Mouse (Mus musculus) CH12.LX (cell line): ENCODE results near the gene Rsad1. TPM values are rescaled to one million over a fixed set of nuclear protein-coding genes. Genes with fewer than 3 reads are reported as not detected.

ENCODE experiments used
- DNase-seq: peaks from one replicate; pipeline ENCODE4 v3.0.0-alpha.2; 2013; ENCODE audit errors: extremely low read depth
- H3K27ac ChIP-seq: 2 replicates; pipeline ENCODE4 v1.5.1; 2012; ENCODE audit warnings: low read depth, mild to moderate bottlenecking, control low read depth, moderate library complexity; ENCODE audit not compliant: insufficient read depth
- H3K27me3 ChIP-seq: replicated peaks from 2 replicates; pipeline ENCODE3; 2012; ENCODE audit warnings: inconsistent platforms
- H3K36me3 ChIP-seq, 2 experiments: replicated peaks in 1 of 2; 2 replicates each; pipeline versions ENCODE3 to v1.6.1; 2012; ENCODE audit warnings: inconsistent platforms in 1 of 2, low read length in 1 of 2, mild to moderate bottlenecking in 1 of 2, mixed read lengths in 1 of 2, moderate library complexity in 1 of 2; ENCODE audit not compliant: control insufficient read depth in 1 of 2, insufficient read depth in 1 of 2
- H3K4me1 ChIP-seq, 2 experiments: 2 replicates each; pipeline ENCODE4 v1.6.1; 2012; ENCODE audit warnings: inconsistent platforms in 1 of 2, moderate library complexity in 1 of 2; ENCODE audit not compliant: insufficient read depth in 2 of 2, control insufficient read depth in 1 of 2
- H3K4me2 ChIP-seq: 2 replicates; pipeline ENCODE4 v1.6.1; 2012; ENCODE audit warnings: low read depth, mild to moderate bottlenecking, control low read depth; ENCODE audit not compliant: poor library complexity, insufficient read depth, severe bottlenecking
- H3K4me3 ChIP-seq, 3 experiments: fragments of 150-350 bp in 1 of 3; sonication (generic) in 1 of 3; replicated peaks in 1 of 3; 2 replicates each; pipeline versions ENCODE3 to v1.5.1; 2011 to 2012; ENCODE audit warnings: low read depth in 2 of 3, low read length in 2 of 3, mild to moderate bottlenecking in 2 of 3, moderate library complexity in 2 of 3, control low read depth in 1 of 3, improper control_type of control experiment in 1 of 3, inconsistent platforms in 1 of 3, mixed read lengths in 1 of 3; ENCODE audit not compliant: poor library complexity in 1 of 3
- H3K79me2 ChIP-seq: replicated peaks from 2 replicates; pipeline ENCODE4 v1.6.1; 2012; ENCODE audit warnings: mild to moderate bottlenecking, moderate library complexity; ENCODE audit not compliant: control insufficient read depth, poor library complexity, insufficient read depth, severe bottlenecking; ENCODE audit errors: extremely low read depth
- H3K9ac ChIP-seq: 2 replicates; pipeline ENCODE4 v1.6.1; 2012; ENCODE audit warnings: low read depth, mild to moderate bottlenecking, control low read depth, moderate library complexity; ENCODE audit not compliant: insufficient read depth
- H3K9me3 ChIP-seq: replicated peaks from 2 replicates; pipeline ENCODE3; 2012; ENCODE audit warnings: low read length, inconsistent platforms, mixed read lengths
- BHLHE40 ChIP-seq: IDR thresholded peaks from 2 replicates; pipeline ENCODE4 v1.6.1; 2011; ENCODE audit warnings: mild to moderate bottlenecking, low read depth, low read length, improper control_type of control experiment
- CTCF ChIP-seq, 2 experiments: IDR thresholded peaks in 1 of 2; conservative IDR thresholded peaks in 1 of 2; 2 replicates each; pipeline ENCODE4 v1.5.1; 2011 to 2012; ENCODE audit warnings: low read depth in 2 of 2, low read length in 2 of 2, improper control_type of control experiment in 1 of 2, inconsistent platforms in 1 of 2, mild to moderate bottlenecking in 1 of 2, moderate library complexity in 1 of 2
- ELF1 ChIP-seq: IDR thresholded peaks from 2 replicates; pipeline ENCODE4 v1.6.1; 2014; ENCODE audit warnings: low read depth, mild to moderate bottlenecking, inconsistent platforms, low read length, improper control_type of control experiment
- EP300 ChIP-seq: IDR thresholded peaks from 2 replicates; pipeline ENCODE4 v1.6.1; 2011; ENCODE audit warnings: low read length, improper control_type of control experiment
- ETS1 ChIP-seq: conservative IDR thresholded peaks from 2 replicates; pipeline ENCODE4 v1.6.1; 2012; ENCODE audit warnings: low read depth, mild to moderate bottlenecking, inconsistent platforms, low read length, improper control_type of control experiment, moderate library complexity
- GABPA ChIP-seq: IDR thresholded peaks from 2 replicates; pipeline ENCODE4 v1.6.1; 2012; ENCODE audit warnings: low read depth, low read length, improper control_type of control experiment, inconsistent platforms; ENCODE audit not compliant: insufficient replicate concordance
- HCFC1 ChIP-seq: IDR thresholded peaks from 2 replicates; pipeline ENCODE4 v1.6.1; 2012; ENCODE audit warnings: low read depth, mild to moderate bottlenecking, inconsistent platforms, low read length, improper control_type of control experiment
- IRF4 ChIP-seq: IDR thresholded peaks from 2 replicates; pipeline ENCODE4 v1.6.1; 2014; ENCODE audit warnings: low read depth, mild to moderate bottlenecking, inconsistent platforms, low read length, improper control_type of control experiment
- JUN ChIP-seq: IDR thresholded peaks from 2 replicates; pipeline ENCODE4 v1.6.1; 2011; ENCODE audit warnings: low read depth, mild to moderate bottlenecking, low read length, improper control_type of control experiment, moderate library complexity; ENCODE audit not compliant: insufficient read depth
- KAT2A ChIP-seq: IDR thresholded peaks from 2 replicates; pipeline ENCODE4 v1.6.1; 2012; ENCODE audit warnings: low read length, improper control_type of control experiment, inconsistent platforms; ENCODE audit not compliant: insufficient replicate concordance
- MAFK ChIP-seq: IDR thresholded peaks from 2 replicates; pipeline ENCODE4 v1.6.1; 2011; ENCODE audit warnings: low read length, improper control_type of control experiment; ENCODE audit not compliant: insufficient replicate concordance
- MAX ChIP-seq: IDR thresholded peaks from 2 replicates; pipeline ENCODE4 v1.6.1; 2011; ENCODE audit warnings: low read length, improper control_type of control experiment
- MXI1 ChIP-seq: IDR thresholded peaks from 2 replicates; pipeline ENCODE4 v1.6.1; 2011; ENCODE audit warnings: mild to moderate bottlenecking, low read depth, low read length, improper control_type of control experiment
- MYC ChIP-seq: IDR thresholded peaks from 2 replicates; pipeline ENCODE4 v1.6.1; 2011; ENCODE audit warnings: low read depth, mild to moderate bottlenecking, improper control_type of control experiment, low read length
- NELFE ChIP-seq: IDR thresholded peaks from 2 replicates; pipeline ENCODE4 v1.6.1; 2011; ENCODE audit warnings: low read depth, low read length, improper control_type of control experiment
- NRF1 ChIP-seq: IDR thresholded peaks from 2 replicates; pipeline ENCODE4 v1.6.1; 2014; ENCODE audit warnings: low read depth, mild to moderate bottlenecking, inconsistent platforms, low read length, improper control_type of control experiment, moderate library complexity
- PAX5 ChIP-seq: IDR thresholded peaks from 2 replicates; pipeline ENCODE4 v1.6.1; 2012; ENCODE audit warnings: low read length, inconsistent platforms, mixed read lengths
- POLR2AphosphoS2 ChIP-seq: IDR thresholded peaks from 2 replicates; pipeline ENCODE4 v1.6.1; 2011; ENCODE audit warnings: low read depth, low read length, improper control_type of control experiment
- RAD21 ChIP-seq: IDR thresholded peaks from 2 replicates; pipeline ENCODE4 v1.6.1; 2011; ENCODE audit warnings: low read depth, mild to moderate bottlenecking, low read length, improper control_type of control experiment, moderate library complexity
- RCOR1 ChIP-seq: conservative IDR thresholded peaks from 2 replicates; pipeline ENCODE4 v1.6.1; 2012; ENCODE audit warnings: low read depth, mild to moderate bottlenecking, inconsistent platforms, low read length, improper control_type of control experiment
- TBP ChIP-seq: conservative IDR thresholded peaks from 2 replicates; pipeline ENCODE4 v1.6.1; 2011; ENCODE audit warnings: low read depth, low read length, improper control_type of control experiment
- TCF12 ChIP-seq: IDR thresholded peaks from 2 replicates; pipeline ENCODE4 v1.6.1; 2014; ENCODE audit warnings: low read depth, mild to moderate bottlenecking, inconsistent platforms, low read length, improper control_type of control experiment
- USF1 ChIP-seq: IDR thresholded peaks from 2 replicates; pipeline ENCODE4 v1.6.1; 2014; ENCODE audit warnings: low read depth, mild to moderate bottlenecking, inconsistent platforms, low read length, improper control_type of control experiment
- USF2 ChIP-seq: conservative IDR thresholded peaks from 2 replicates; pipeline ENCODE4 v1.6.1; 2011; ENCODE audit warnings: low read depth, low read length, improper control_type of control experiment
- ZC3H11A ChIP-seq: IDR thresholded peaks from 2 replicates; pipeline ENCODE4 v1.6.1; 2012; ENCODE audit warnings: low read depth, mild to moderate bottlenecking, inconsistent platforms, low read length, improper control_type of control experiment
- ZMIZ1 ChIP-seq: IDR thresholded peaks from 2 replicates; pipeline ENCODE4 v1.6.1; 2012; ENCODE audit warnings: low read depth, mild to moderate bottlenecking, inconsistent platforms, low read length, improper control_type of control experiment
- dilution Hi-C: fragments of 300-500 bp; cut with MboI; formaldehyde crosslinking; loops from 2 replicates; pipeline ENCODE4 v1.14.3; 2020; ENCODE audit warnings: low sequenced_read_pairs; ENCODE audit not compliant: extremely low pct_unique_long_range_greater_than_20kb, extremely low pct_ligation_motif_present
- in situ Hi-C: fragments of 300-500 bp; cut with MboI; formaldehyde crosslinking; loops from 3 replicates; pipeline ENCODE4 v1.14.3; 2019; ENCODE audit warnings: low sequenced_read_pairs, low pct_ligation_motif_present, low pct_unique_long_range_greater_than_20kb, mixed read lengths
- polyA plus RNA-seq: library from polyadenylated mRNA; unstranded; fragments of >175 nt; gene quantifications from 2 replicates; pipeline ENCODE4 v1.2.1, GENCODE M21; 2012; ENCODE audit warnings: low read depth; ENCODE audit not compliant: insufficient read length
- total RNA-seq, 2 experiments: library from RNA; depleted of rRNA; stranded (reverse); fragments of 300-350 nt in 1 of 2; fragments of >200 nt in 1 of 2; gene quantifications; 2 replicates each; pipeline ENCODE4 v1.2.3; 2012 to 2014

The Rsad1 gene
- total and polyA plus RNA-seq, 3 experiments = 7.3 to 9.3 (median 9.2) TPM

DNA sequence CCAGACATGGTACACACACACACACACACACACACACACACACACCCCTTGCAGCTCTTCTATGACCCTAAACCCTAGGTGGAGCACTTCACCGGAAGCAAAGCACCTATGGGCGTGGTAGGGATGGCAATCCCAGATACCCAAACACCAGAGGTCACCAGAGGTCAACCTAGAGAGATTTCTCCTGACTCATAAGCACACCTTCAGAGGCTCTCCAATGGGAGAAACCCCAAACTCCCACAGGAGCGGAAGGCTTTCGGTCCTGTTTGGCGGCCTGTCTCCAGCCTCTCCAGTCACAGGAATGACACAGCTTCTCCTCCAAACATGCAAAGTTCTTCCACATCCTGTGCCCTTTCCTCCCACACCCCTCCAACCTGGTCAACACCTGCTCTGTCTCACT, 2.7 kb downstream of the Rsad1 start:
- no peak overlapping the region for H3K9ac ChIP-seq
- H3K36me3 ChIP-seq = peaks cover 3 to 41% of the 10 kb centered on the region in 2 experiments
- dilution Hi-C loops (no loop called here), in situ Hi-C loops (no loop called here)
- peak in 1 of 2 experiments; percentile 26; a peak in 2 of 4 replicates for TF ChIP-seq CTCF (conservative IDR thresholded peaks at IDR 0.05 in 1 of 2, IDR thresholded peaks at IDR 0.05 in 1 of 2; ENCODE audit: low read depth in 2 of 2, low read length in 2 of 2)
- TF ChIP-seq ZC3H11A = no peak
- no peaks in the 10 kb centered on the region for H3K79me2 ChIP-seq
- H3K27ac ChIP-seq = no peak overlapping the region
- H3K27me3 ChIP-seq = no peaks in the 10 kb centered on the region
- no peak overlapping the region for H3K4me2 ChIP-seq
- no peak overlapping the region for H3K4me3 ChIP-seq
- H3K9me3 ChIP-seq = peaks cover 2% of the 10 kb centered on the region
- no peak for DNase-seq
- H3K4me1 ChIP-seq = peaks cover 2 to 25% of the 10 kb centered on the region in 2 experiments

DNA sequence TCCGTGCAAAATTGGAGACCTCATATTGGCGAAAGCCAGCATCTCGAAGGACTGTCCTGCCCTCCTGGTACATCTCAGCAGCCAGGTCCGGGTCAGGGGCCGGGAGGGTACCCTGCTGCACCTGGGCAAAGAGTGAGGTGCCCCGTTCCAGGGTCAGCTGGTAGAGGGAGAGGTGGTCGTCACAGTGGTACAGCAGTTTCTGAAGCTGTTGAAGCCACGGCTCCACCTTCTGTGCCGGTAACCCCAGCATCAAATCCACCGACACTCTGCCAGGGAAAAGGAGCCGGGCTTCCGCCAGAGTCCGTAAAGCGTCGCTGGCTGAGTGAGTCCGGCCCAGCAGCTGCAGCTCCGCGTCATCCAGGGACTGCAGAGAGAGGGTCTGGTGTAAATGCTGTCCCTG, 4.6 kb downstream of the Rsad1 start:
- H3K4me3 ChIP-seq = no peak overlapping the region
- H3K27ac ChIP-seq = no peak overlapping the region
- in situ Hi-C loops = no loop called here
- no peak for DNase-seq
- TF ChIP-seq MAX (no peak), TCF12 (no peak), JUN (no peak), EP300 (no peak), PAX5 (no peak), ETS1 (no peak), BHLHE40 (no peak), USF2 (no peak), NRF1 (no peak), ELF1 (no peak), HCFC1 (no peak), ZMIZ1 (no peak), USF1 (no peak)
- H3K9me3 ChIP-seq = no peaks in the 10 kb centered on the region
- H3K27me3 ChIP-seq = no peaks in the 10 kb centered on the region
- H3K9ac ChIP-seq = no peak overlapping the region
- peaks cover 3 to 43% of the 10 kb centered on the region in 2 experiments for H3K36me3 ChIP-seq
- dilution Hi-C loops = no loop called here
- peaks cover 2 to 18% of the 10 kb centered on the region in 2 experiments for H3K4me1 ChIP-seq
- no peak overlapping the region for H3K4me2 ChIP-seq
- H3K79me2 ChIP-seq = no peaks in the 10 kb centered on the region

DNA sequence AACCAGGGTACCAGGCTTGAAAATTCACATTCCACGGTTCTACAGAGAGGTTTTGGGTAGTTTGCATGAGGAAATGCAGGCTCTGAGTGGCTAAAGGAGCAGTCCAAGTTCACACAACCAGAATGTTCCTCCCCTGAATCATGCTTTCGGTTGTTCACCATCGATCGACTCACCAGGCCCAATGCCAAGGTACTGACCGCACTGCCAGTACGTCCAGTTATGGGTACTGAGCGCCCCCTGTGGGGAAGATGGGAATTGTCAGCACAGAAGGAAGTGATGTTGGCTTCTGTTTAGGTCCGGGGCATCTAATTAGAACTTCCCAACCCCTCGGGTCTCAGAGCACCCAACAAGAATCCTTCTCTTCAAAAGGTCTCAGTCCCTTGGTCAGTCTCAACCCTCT, 5.1 kb downstream of the Rsad1 start:
- Histone ChIP-seq H3K36me3 (peaks cover 3 to 48% of the 10 kb centered on the region in 2 experiments), H3K9ac (no peak overlapping the region), H3K9me3 (no peaks in the 10 kb centered on the region), H3K27ac (no peak overlapping the region), H3K79me2 (no peaks in the 10 kb centered on the region), H3K4me3 (no peak overlapping the region), H3K27me3 (no peaks in the 10 kb centered on the region), H3K4me2 (no peak overlapping the region), H3K4me1 (peaks cover 2 to 21% of the 10 kb centered on the region in 2 experiments; a peak in 3 of 4 replicates)
- dilution Hi-C loops = no loop called here
- in situ Hi-C loops = no loop called here
- peak; percentile 68 for DNase-seq
- TF ChIP-seq POLR2AphosphoS2 = no peak
- TF ChIP-seq TCF12 = no peak
- no peak for TF ChIP-seq JUN
- no peak for TF ChIP-seq PAX5
- no peak for TF ChIP-seq KAT2A
- TF ChIP-seq USF1 = no peak
- TF ChIP-seq NELFE = no peak; the same call in 1 of the 2 replicates
- TF ChIP-seq MAFK = no peak
- no peak for TF ChIP-seq RCOR1
- no peak for TF ChIP-seq MYC
- TF ChIP-seq GABPA = no peak
- peak; percentile 86 for TF ChIP-seq RAD21
- no peak; the same call in none of the 2 replicates for TF ChIP-seq MXI1
- TF ChIP-seq IRF4 = peak; percentile 25; the same call in 1 of the 2 replicates
- TF ChIP-seq TBP = no peak
- TF ChIP-seq ZMIZ1 = no peak
- peak; percentile 81 to 92 for TF ChIP-seq CTCF (conservative IDR thresholded peaks at IDR 0.05 in 1 of 2, IDR thresholded peaks at IDR 0.05 in 1 of 2; ENCODE audit: low read depth in 2 of 2, low read length in 2 of 2)
- TF ChIP-seq MAX = no peak
